Mouse (Mus musculus) retina, postnatal 1 day (tissue): ENCODE results near the gene Gm6408.
"Not testable (repeated sequence)": the region's sequence is repeated elsewhere in the genome, so short reads cannot be mapped to it uniquely, and the experiment has no call there.

Source experiments
- DNase-seq: peaks from one replicate; pipeline ENCODE4 v3.0.0-alpha.2; 2012

The Gm6408 gene

DNA sequence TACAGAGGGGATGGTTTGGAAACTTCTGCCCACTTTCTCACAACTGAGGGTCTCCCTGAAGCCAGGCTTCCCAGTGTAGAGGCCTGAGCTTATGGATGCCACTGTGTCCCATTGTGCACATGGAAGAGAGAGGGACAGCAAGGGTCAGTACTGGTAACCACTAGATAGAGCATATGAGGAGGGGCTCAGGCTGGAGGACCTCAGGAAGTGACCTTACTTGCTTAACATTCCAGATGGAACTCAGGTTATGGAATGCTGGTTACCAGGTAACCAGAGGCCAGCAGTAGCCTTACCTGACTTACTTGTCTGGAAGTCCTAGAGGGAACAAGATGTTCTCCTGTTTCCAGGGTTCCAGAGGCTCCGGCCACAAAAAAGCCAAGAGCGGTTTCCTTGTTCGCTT, at the start of gene Gm6408:
TSS of gene Gm6408 (plus strand) at position 301 of the 400 bp plus-strand sequence.
- DNase-seq = not testable (repeated sequence)

DNA sequence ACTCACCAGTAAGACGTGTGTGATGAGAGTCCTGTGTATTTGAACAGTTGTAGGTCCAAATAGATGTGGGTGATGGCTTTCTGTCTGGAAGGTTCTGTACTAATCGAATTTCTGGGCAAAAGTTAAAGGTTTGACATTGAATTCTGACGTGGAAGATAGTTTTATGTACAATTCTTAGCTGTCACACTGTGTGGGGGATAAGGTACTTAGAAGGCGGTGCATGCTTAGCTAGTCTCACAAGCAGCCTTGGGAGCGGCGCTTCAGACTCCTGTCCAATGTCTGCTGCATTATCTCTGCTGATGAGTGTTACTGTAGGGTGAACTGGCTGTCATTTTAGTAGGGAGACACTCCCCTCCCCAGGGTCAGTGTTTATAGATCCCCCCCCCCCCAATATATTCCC, 49.3 kb upstream of the Gm6408 start:
- DNase-seq = no peak

GRCm38 (mm10) chr5:146435316-146435715, 46.4 kb upstream of the Gm6408 start:
- no peak for DNase-seq

DNA sequence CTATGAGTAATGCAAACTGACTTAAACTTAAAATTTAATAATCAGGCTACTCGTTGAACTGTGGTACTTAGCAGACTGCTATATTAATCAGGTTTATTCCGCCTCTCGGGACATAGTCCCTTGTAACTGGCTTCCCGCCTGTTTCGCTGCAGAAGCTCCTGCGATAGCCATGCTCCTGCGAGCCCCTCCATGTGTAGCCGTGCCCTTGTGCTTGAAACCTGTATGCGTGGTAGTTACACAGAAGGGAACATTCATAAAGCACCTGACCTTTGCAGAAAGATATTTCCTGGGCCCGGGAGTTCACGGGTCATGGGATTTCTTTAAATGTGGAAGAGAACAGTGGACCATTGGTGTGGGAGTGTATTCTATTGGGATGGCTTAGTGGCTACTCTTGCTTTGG, 45.0 kb upstream of the Gm6408 start:
- no peak for DNase-seq

DNA sequence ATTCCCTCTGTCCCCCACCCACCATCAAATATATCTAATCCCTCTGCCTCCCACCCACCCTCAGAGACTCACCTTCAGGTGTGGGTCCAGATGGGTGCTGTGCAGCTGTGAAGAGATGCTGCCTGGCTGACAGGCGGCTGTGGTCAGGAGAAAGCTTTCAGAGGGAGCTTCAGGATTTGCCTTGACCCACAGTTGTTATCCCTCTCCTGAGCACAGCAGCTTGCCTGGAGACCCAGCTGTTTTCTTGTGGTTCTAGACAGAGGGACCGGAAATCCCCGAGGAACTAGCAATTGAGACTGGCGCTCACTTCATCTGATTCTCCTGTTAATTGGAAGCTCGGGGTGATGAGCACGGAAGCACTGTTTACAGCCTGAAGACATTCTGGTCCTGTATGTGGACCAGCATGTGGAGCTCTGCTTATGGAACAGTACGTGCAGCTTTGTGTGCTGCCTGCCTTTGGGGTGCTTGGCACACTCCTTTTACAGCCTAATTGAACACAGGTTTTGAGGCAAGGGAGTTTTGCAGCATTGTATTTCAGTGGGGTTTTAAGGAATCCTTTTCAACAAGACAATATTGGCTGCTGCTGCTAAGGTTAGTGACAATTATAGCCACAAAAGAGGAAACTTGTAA, 42.5 kb upstream of the Gm6408 start:
- no peak for DNase-seq

GRCm38 (mm10) chr5:146440273-146440672, 41.5 kb upstream of the Gm6408 start:
- peak; percentile 30 for DNase-seq

DNA sequence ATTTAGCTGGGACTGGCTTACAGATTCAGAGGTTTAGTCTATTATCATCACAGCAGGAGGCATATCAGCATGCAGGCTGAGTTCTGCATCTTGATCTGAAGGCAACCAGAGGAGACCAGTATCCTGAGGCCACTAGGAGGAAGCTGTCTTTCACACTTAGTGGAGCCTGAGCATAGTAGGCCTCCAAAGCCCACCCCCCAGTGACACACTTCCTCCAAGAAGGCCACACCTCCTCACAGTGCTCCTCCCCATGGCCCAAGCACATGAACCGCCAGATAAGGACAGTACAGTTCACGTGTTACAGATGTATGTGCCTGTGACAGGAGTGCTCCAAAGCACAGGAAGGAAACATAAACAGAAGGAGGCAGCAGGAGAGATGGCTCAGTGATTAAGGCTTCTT, 39.0 kb upstream of the Gm6408 start:
- no peak for DNase-seq

DNA sequence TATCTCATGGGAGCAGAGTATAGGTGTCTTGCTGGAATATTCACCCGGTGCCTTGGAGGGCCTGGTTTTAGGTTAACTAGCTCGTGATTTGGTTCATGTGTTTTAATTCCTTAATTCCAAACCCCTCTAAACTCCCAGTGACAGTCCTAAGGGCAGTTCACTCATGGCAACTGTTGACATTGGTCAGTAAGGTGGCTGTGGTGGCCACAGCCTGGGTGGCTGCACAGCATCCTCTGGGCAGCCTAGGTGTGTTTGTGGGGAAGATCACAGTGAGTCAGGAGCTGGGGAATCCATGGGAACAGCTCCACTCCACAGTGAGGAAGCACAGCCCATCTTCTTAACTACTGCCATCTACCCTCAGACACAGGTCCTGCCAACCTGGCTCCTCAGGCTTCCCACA, 35.1 kb upstream of the Gm6408 start:
- no peak for DNase-seq

DNA sequence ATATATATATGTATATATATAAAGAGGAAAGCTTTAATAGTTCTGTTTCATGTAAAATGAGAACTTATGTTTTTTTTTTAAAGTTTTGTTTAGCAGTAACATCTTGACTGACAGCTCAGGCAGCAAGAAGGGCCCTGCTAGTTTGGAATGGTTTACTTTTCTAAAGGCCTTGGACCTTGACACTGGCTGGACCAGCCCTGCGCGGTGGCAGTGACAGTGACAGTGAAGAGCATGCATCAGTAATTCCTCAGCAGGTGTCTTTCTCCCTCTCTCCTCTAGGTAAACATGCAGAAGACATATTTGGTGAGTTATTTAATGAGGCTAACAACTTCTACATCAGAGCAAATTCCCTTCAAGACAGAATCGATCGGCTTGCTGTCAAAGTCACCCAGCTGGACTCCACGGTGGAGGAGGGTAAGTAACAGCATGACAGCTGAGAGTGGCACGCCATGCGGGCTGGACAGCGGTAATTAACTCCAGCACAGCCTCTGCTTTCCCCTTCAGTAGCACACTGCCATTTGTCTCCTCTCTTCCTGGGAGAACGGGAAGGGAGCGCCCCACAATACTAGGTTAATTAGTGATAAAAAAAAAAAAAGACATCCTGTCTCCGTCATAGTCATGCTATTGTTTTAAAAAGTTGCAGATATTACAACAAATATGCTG, 30.0 kb upstream of the Gm6408 start:
- peak; percentile 42 for DNase-seq

DNA sequence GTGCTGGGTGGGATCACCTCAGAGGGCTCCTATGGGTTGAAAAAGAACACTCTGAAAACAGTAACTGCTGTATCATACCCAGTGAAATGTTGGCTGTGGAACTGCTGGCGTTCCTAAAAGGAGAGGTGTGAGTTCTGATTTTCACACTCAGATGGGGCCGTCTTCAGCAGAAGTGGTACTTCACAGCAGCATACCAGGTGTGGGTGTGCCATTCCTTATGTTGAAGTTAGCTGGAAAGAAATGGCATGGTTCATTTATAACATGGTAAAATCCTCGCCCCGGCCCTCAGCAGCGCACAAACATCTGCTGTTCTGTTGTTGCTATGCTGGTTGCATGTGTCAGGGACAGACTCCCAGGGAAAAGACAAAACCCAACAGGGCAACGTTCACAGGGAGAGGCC, 28.2 kb upstream of the Gm6408 start:
- no peak for DNase-seq

GRCm38 (mm10) chr5:146461612-146462011, 20.2 kb upstream of the Gm6408 start:
- DNase-seq = no peak

DNA sequence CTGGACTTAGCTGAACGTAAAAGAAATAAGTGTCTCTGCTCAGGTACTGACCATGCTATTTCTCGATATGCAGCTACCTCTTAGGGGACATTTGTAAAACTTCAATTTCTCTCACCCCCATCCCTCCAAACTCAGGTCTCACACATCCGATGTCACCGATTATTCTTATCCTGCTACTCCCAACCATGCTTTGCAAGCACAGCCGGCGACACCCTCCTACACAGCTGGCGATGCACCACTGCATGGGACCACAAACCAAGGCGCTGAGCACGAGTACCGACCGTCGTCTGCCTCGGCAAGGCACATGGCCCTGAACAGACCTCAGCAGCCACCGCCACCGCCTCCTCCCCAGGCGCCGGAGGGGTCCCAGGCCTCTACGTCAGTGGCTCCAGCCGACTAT, 15.1 kb upstream of the Gm6408 start:
- no peak for DNase-seq

GRCm38 (mm10) chr5:146468311-146468710, 13.5 kb upstream of the Gm6408 start:
- DNase-seq = no peak

GRCm38 (mm10) chr5:146470821-146471220, 10.9 kb upstream of the Gm6408 start:
- DNase-seq = no peak

GRCm38 (mm10) chr5:146471311-146471710, 10.5 kb upstream of the Gm6408 start:
- DNase-seq = no peak

- DNase-seq = no peak
Observed at GRCm38 (mm10) chr5:146471821-146472220, 9.9 kb upstream of the Gm6408 start.

GRCm38 (mm10) chr5:146479564-146479963, 2.2 kb upstream of the Gm6408 start:
- DNase-seq = peak; percentile 28

DNA sequence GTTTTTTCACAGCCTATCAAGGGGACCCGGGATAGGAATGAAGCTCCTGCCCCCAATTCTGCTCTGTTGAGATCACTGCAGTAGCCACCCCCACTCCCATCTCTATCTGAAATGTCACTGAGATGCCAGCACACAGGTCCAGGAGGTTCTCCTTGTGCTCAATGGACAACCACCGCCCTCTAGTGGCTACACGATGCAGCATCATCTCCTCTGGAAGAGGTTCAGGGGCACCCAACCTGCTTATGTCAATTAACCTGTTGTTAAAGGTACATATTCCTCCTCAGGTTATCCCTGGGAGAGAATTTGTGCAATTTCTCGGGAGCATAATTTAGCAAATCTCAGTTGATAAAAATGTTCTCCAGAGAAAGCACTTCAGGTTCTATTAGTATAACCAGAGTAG, 7.2 kb downstream of the Gm6408 start:
- not testable (repeated sequence) for DNase-seq

DNA sequence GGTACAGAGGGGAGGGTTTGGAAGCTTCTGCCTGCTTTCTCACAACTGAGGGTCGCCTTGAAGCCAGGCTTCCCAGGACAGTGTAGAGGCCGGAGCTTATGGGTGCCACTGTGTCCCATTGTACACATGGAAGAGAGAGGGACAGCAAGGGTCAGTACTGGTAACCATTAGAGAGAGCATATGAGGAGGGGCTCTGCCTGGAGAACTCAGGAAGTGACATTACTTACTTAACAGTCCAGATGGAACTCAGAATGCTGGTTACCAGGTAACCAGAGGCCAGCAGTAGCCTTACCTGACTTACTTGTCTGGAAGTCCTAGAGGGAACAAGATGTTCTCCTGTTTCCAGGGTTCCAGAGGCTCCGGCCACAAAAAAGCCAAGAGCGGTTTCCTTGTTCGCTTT, 9.3 kb downstream of the Gm6408 start, which contains the start of gene Gm6370:
TSS of gene Gm6370 (plus strand) at position 301 of the 400 bp plus-strand sequence.
- not testable (repeated sequence) for DNase-seq

- DNase-seq = not testable (repeated sequence)
Observed at GRCm38 (mm10) chr5:146502099-146502498, 20.3 kb downstream of the Gm6408 start, which contains the start of gene 4930449I24Rik. Gene 4930449I24Rik (plus strand): TSS chr5:146502399.

DNA sequence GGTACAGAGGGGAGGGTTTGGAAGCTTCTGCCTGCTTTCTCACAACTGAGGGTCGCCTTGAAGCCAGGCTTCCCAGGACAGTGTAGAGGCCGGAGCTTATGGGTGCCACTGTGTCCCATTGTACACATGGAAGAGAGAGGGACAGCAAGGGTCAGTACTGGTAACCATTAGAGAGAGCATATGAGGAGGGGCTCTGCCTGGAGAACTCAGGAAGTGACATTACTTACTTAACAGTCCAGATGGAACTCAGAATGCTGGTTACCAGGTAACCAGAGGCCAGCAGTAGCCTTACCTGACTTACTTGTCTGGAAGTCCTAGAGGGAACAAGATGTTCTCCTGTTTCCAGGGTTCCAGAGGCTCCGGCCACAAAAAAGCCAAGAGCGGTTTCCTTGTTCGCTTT, 32.1 kb downstream of the Gm6408 start, which contains the start of gene Gm3402:
TSS of gene Gm3402 (plus strand) at position 301 of the 400 bp plus-strand sequence.
- DNase-seq = not testable (repeated sequence)

- not testable (repeated sequence) for DNase-seq
Observed at GRCm38 (mm10) chr5:146525501-146525900, 43.7 kb downstream of the Gm6408 start, which contains the start of gene Gm3404. Gene Gm3404 (plus strand): TSS chr5:146525801.
